Comparison of ENCODE assay signal across 8 mouse cellular contexts in the genomic region with DNA sequence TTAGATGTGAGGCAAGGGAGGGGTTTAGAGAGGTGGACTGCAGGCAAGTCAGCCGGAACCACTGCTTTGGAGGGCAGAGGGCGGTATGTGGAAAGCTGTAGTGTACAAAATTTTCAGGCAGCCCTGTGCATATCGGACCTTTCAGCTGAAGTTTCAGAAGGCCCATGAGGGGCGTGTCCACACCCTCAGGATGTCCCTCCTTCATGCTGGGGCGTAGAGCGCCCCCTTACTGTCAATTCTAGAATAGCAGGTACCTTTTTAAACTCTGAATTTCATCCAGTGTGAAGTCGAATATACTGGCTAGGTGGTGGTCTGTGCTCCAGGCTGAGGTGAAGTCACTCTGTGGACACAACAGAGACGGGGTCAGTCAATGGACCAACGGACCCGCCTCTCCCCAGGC. TPM values are rescaled to one million over a fixed set of nuclear protein-coding genes. Genes with fewer than 3 reads are reported as not detected.
DNase-seq lines count a peak whose midpoint lies in the region; ATAC-seq lines count a peak whose summit lies in the region.

No protein-coding gene starts in this region.

- WGBS in kidney, embryonic 15.5 days = 20% methylated on average over 10 of the region's 10 CpGs

- H3K4me3 ChIP-seq in kidney, embryonic 15.5 days (replicated peaks) = no peak overlapping the region

- H3K9me3 ChIP-seq in kidney, embryonic 15.5 days (replicated peaks) = no peaks in the 10 kb centered on the region

- H3K4me1 ChIP-seq in kidney, embryonic 15.5 days = 0 out of 2 replicates have a peak, but pooled peaks cover 5% of the 10 kb centered on the region

- peaks cover 48% of the 10 kb centered on the region for H3K36me3 ChIP-seq in kidney, embryonic 15.5 days

- intact Hi-C loops in left cerebral cortex, postnatal 14 days (cut with DNase I) = no loop called here

- H3K27ac ChIP-seq in kidney, embryonic 15.5 days = no peak overlapping the region

- H3K27me3 ChIP-seq in kidney, embryonic 15.5 days = no peaks in the 10 kb centered on the region

- no peak overlapping the region for H3K4me2 ChIP-seq in kidney, embryonic 15.5 days

- peak; percentile 35 for DNase-seq in cerebellum, adult 11-12 months
- no peak for DNase-seq in cerebellum, postnatal 36 days
- peak; percentile 64 to 69 for DNase-seq in B cell, adult 2 months
- DNase-seq in c-Kit-positive CD71-positive TER-119-positive erythroid progenitor cells, embryonic 14.5 days (ENCODE audit: low spot score) = peak; percentile 84
- DNase-seq in left cerebral cortex, postnatal 14 days (ENCODE audit: low spot score in 2 of 2) = no peak
- no peak for DNase-seq in Muller cell, postnatal 12 days (ENCODE audit: inconsistent ontology term)

- peak; percentile 55 for ATAC-seq in kidney, embryonic 15.5 days (replicated peaks; ENCODE audit: low FRiP score)
- peak; percentile 43 for ATAC-seq in megakaryocyte, adult 5-6 weeks (ENCODE audit: poor library complexity, severe bottlenecking)

- H3K9ac ChIP-seq in kidney, embryonic 15.5 days = no peak overlapping the region

RNA-seq across cellular contexts. Expression of a gene that starts 16.0 kb away (rescaled TPM):
- 24.6 and 26.3 TPM in 2 replicates for polyA plus RNA-seq in kidney, embryonic 15.5 days (2015; fragmentation: Nextera tagmentation; extraction: Ambion mirVana)
- total RNA-seq in megakaryocyte, adult 5-6 weeks (2015) = 7.2 and 9.8 TPM in 2 replicates
- total RNA-seq in megakaryocyte, adult 5-6 weeks (2017) = 6.4 and 14.0 TPM in 2 replicates
- under 1 TPM; 0.68 to 0.82 TPM for total RNA-seq in left cerebral cortex, postnatal 14 days (2021)

RNA-seq across cellular contexts. Expression of a gene that starts 23.1 kb away (rescaled TPM):
- polyA plus RNA-seq in kidney, embryonic 15.5 days (2015; fragmentation: Nextera tagmentation; extraction: Ambion mirVana) = 116 and 128 TPM in 2 replicates
- 40.2 and 51.6 TPM in 2 replicates for total RNA-seq in megakaryocyte, adult 5-6 weeks (2015)
- total RNA-seq in megakaryocyte, adult 5-6 weeks (2017) = 17.1 and 17.8 TPM in 2 replicates
- 10 to 100 TPM; 27.4 to 30.8 TPM for total RNA-seq in left cerebral cortex, postnatal 14 days (2021)

RNA-seq across cellular contexts. Expression of a gene that starts 23.6 kb away (rescaled TPM):
- polyA plus RNA-seq in kidney, embryonic 15.5 days (2015; fragmentation: Nextera tagmentation; extraction: Ambion mirVana) = 10.1 and 10.9 TPM in 2 replicates
- not detected in 2 replicates for total RNA-seq in megakaryocyte, adult 5-6 weeks (2015)
- total RNA-seq in megakaryocyte, adult 5-6 weeks (2017) = not detected in 2 replicates
- under 1 TPM; 0.25 to 0.26 TPM for total RNA-seq in left cerebral cortex, postnatal 14 days (2021)

Comparison
In these comparisons a context has a peak if more than half of its experiments do, and no peak if none do; other contexts are left out.
1. DNase-seq: peak in cerebellum, adult 11-12 months (single experiment), B cell, adult 2 months (2 of 2) and c-Kit-positive CD71-positive TER-119-positive erythroid progenitor cells, embryonic 14.5 days (single experiment); none in cerebellum, postnatal 36 days (0 of 2), left cerebral cortex, postnatal 14 days (0 of 2) and Muller cell, postnatal 12 days (single experiment).
2. RNA of a gene that starts 16.0 kb away (total RNA-seq): 6.4 to 14.0 TPM in megakaryocyte, adult 5-6 weeks; 0.68 to 0.82 TPM in left cerebral cortex, postnatal 14 days; every median in the first group is over 4 times any median in the second.